Mouse (Mus musculus) embryonic fibroblast, embryonic 13.5 days (primary cell): ENCODE data around the gene Mllt3.

Experiments
- CTCF ChIP-seq: IDR thresholded peaks from 2 replicates; pipeline ENCODE4 v1.5.1; 2011; ENCODE audit warnings: mild to moderate bottlenecking, control low read depth, low read length, moderate library complexity, borderline replicate concordance; ENCODE audit not compliant: insufficient read depth
- POLR2A ChIP-seq: IDR thresholded peaks from 2 replicates; pipeline ENCODE4 v1.6.1; 2011; ENCODE audit warnings: low read depth, mild to moderate bottlenecking, control low read depth, low read length, moderate library complexity

- TF ChIP-seq CTCF, result no peak
- TF ChIP-seq POLR2A, result no peak
Observed at GRCm38 (mm10) chr4:87985281-87985680, 47.9 kb downstream of the Mllt3 start.
